Mouse (Mus musculus): ENCODE measurements around the gene Etnk2.

GRCm38 (mm10) chr1:133370352-133370751 lies 7.0 kb downstream of the Etnk2 start:
- TF ChIP-seq CTCF (IDR thresholded peaks at IDR 0.05; ENCODE audit: borderline replicate concordance, insufficient read depth, low read depth, low read length), result no peak
- TF ChIP-seq POLR2A (IDR thresholded peaks at IDR 0.05; ENCODE audit: borderline replicate concordance, insufficient read depth, low read length), result no peak

All from cerebellum, adult 2 months (tissue).